Mouse (Mus musculus) small intestine, adult 2 months (tissue): ENCODE measurements at regions not wholly inside any gene's neighbourhood (a gene's known extent, or its start where the extent isn't known, plus 50 kb on each side); places are given as distances from the start of the nearest gene placed in this dataset.
A peak's percentile ranks its signal among the peaks of the same experiment; 100 is the strongest.
"Not testable (repeated sequence)": the region's sequence is repeated elsewhere in the genome, so short reads cannot be mapped to it uniquely, and the experiment has no call there.

ENCODE experiments used
- H3K27ac ChIP-seq: fragments of 200-500 bp; 2 replicates; pipeline ENCODE4 v1.5.1; 2012; ENCODE audit warnings: low read depth, low read length, control low read depth, inconsistent platforms; ENCODE audit not compliant: insufficient read depth
- H3K27me3 ChIP-seq: fragments of 200-500 bp; 2 replicates; pipeline ENCODE4 v1.6.1; 2012; ENCODE audit warnings: mild to moderate bottlenecking, moderate library complexity, low read length, inconsistent platforms; ENCODE audit not compliant: control insufficient read depth, insufficient read depth
- H3K36me3 ChIP-seq: fragments of 200-500 bp; 2 replicates; pipeline ENCODE4 v1.6.1; 2012; ENCODE audit warnings: mild to moderate bottlenecking, low read length, control low read depth, inconsistent platforms; ENCODE audit not compliant: control insufficient read depth, insufficient read depth
- H3K4me1 ChIP-seq: fragments of 200-500 bp; 2 replicates; pipeline ENCODE4 v1.6.1; 2012; ENCODE audit warnings: low read length, inconsistent platforms, mixed read lengths; ENCODE audit not compliant: control insufficient read depth, insufficient read depth, insufficient read length
- H3K4me3 ChIP-seq: fragments of 200-500 bp; 2 replicates; pipeline ENCODE4 v1.5.1; 2012; ENCODE audit warnings: low read depth, mild to moderate bottlenecking, control low read depth, inconsistent platforms, low read length, moderate library complexity
- CTCF ChIP-seq: fragments of 200-500 bp; IDR thresholded peaks from 2 replicates; pipeline ENCODE4 v1.5.1; 2012; ENCODE audit warnings: low read depth, mild to moderate bottlenecking, control low read depth, inconsistent platforms, low read length, moderate library complexity, mixed read lengths; ENCODE audit not compliant: insufficient replicate concordance, insufficient read length; ENCODE audit errors: extremely low read depth
- POLR2A ChIP-seq: fragments of 200-500 bp; IDR thresholded peaks from 2 replicates; pipeline ENCODE4 v1.6.1; 2012; ENCODE audit warnings: low read depth, mild to moderate bottlenecking, control low read depth, inconsistent platforms, low read length, moderate library complexity
- WGBS: fragments of 180-500 bp; shearing (Covaris S2); methylation state at CpG from one replicate; pipeline ENCODE4 v1.1.7; 2018; 5-methylcytosine and 5-hydroxymethylcytosine counted together

GRCm38 (mm10) chr17:79977154-79977571, 81.2 kb upstream of the Atl2 start:
- no peaks in the 10 kb centered on the region for H3K27me3 ChIP-seq
- H3K27ac ChIP-seq, result no peak overlapping the region
- no peak overlapping the region for H3K4me3 ChIP-seq
- peaks cover 10% of the 10 kb centered on the region; the same call in 1 of the 2 replicates for H3K4me1 ChIP-seq
- TF ChIP-seq CTCF (no peak), POLR2A (no peak)
- WGBS, result 66% methylated on average over 3 of the region's 3 CpGs
- no peaks in the 10 kb centered on the region for H3K36me3 ChIP-seq

GRCm38 (mm10) chr17:79976518-79977100, 80.7 kb upstream of the Atl2 start:
- Histone ChIP-seq H3K27me3 (no peaks in the 10 kb centered on the region), H3K27ac (no peak overlapping the region), H3K36me3 (no peaks in the 10 kb centered on the region), H3K4me3 (no peak overlapping the region), H3K4me1 (peaks cover 12% of the 10 kb centered on the region; the same call in 1 of the 2 replicates)
- TF ChIP-seq CTCF (no peak), POLR2A (no peak)
- 90% methylated on average over 5 of the region's 5 CpGs for WGBS

GRCm38 (mm10) chr17:79975997-79976443, 80.1 kb upstream of the Atl2 start:
- WGBS, result 17% methylated on average over 11 of the region's 11 CpGs

GRCm38 (mm10) chr17:79975150-79975757, 79.3 kb upstream of the Atl2 start:
- 23% methylated on average over 16 of the region's 16 CpGs for WGBS
- H3K36me3 ChIP-seq, H3K27ac ChIP-seq, H3K27me3 ChIP-seq: not testable (repeated sequence)
- Histone ChIP-seq H3K4me1 (peaks cover 11% of the 10 kb centered on the region; the same call in 1 of the 2 replicates), H3K4me3 (peak overlapping the region; percentile 25; the same call in 1 of the 2 replicates)

More at GRCm38 (mm10) chr17:79975997-79976443, 80.1 kb upstream of the Atl2 start:
- Histone ChIP-seq H3K4me1 (peaks cover 14% of the 10 kb centered on the region; the same call in 1 of the 2 replicates), H3K36me3 (no peaks in the 10 kb centered on the region), H3K27me3 (no peaks in the 10 kb centered on the region), H3K27ac (no peak overlapping the region), H3K4me3 (no peak overlapping the region)
- TF ChIP-seq POLR2A, result no peak
- no peak for TF ChIP-seq CTCF

- no peak overlapping the region for H3K4me3 ChIP-seq
- no peaks in the 10 kb centered on the region for H3K27me3 ChIP-seq
- no peak for TF ChIP-seq POLR2A
- no peak for TF ChIP-seq CTCF
- H3K4me1 ChIP-seq, result peaks cover 19% of the 10 kb centered on the region; the same call in 1 of the 2 replicates
- WGBS, result 71% methylated on average over 8 of the region's 8 CpGs
- H3K36me3 ChIP-seq, result no peaks in the 10 kb centered on the region
- no peak overlapping the region for H3K27ac ChIP-seq
Measured at GRCm38 (mm10) chr17:79971721-79972336, 75.9 kb upstream of the Atl2 start.

GRCm38 (mm10) chr17:79969500-79969972, 73.6 kb upstream of the Atl2 start:
- Histone ChIP-seq H3K4me1 (peaks cover 15% of the 10 kb centered on the region; the same call in 1 of the 2 replicates), H3K27ac (no peak overlapping the region), H3K4me3 (no peak overlapping the region), H3K36me3 (no peaks in the 10 kb centered on the region), H3K27me3 (no peaks in the 10 kb centered on the region)
- WGBS, result 33% methylated on average over 7 of the region's 7 CpGs
- no peak for TF ChIP-seq POLR2A
- no peak for TF ChIP-seq CTCF

GRCm38 (mm10) chr17:79968819-79969218, 72.9 kb upstream of the Atl2 start:
- H3K27me3 ChIP-seq, result no peaks in the 10 kb centered on the region
- no peak overlapping the region for H3K27ac ChIP-seq
- no peaks in the 10 kb centered on the region for H3K36me3 ChIP-seq
- no peak for TF ChIP-seq POLR2A
- TF ChIP-seq CTCF, result no peak
- no peak overlapping the region for H3K4me3 ChIP-seq
- WGBS, result 37% methylated on average over 9 of the region's 9 CpGs
- H3K4me1 ChIP-seq, result peaks cover 15% of the 10 kb centered on the region; the same call in 1 of the 2 replicates
